Mouse (Mus musculus) heart, adult 18-20 months (tissue): ENCODE measurements around the gene Ctnnd2. TPM values are rescaled to one million over a fixed set of nuclear protein-coding genes. Genes with fewer than 3 reads are reported as not detected.

Experiments used
- DNase-seq, 2 experiments: peaks; one replicate each; pipeline ENCODE4 v3.0.0; 2021 to 2022; ENCODE audit warnings: mixed read lengths in 1 of 2
- total RNA-seq, 2 experiments: library from RNA; stranded (reverse); gene quantifications; 2 replicates each; pipeline ENCODE4 v1.2.3; 2021

Gene Ctnnd2
- total RNA-seq, 2 experiments from 2014 or later: 0.22 to 0.23 TPM

- DNase-seq: peak in 1 of 2 experiments; percentile 4
Observed at GRCm38 (mm10) chr15:30515425-30515824, 343.0 kb downstream of the Ctnnd2 start.

GRCm38 (mm10) chr15:30541459-30541858 lies 369.1 kb downstream of the Ctnnd2 start:
- no peak for DNase-seq

GRCm38 (mm10) chr15:30548263-30548662 lies 375.9 kb downstream of the Ctnnd2 start:
- no peak for DNase-seq

GRCm38 (mm10) chr15:30550956-30551355 lies 378.6 kb downstream of the Ctnnd2 start:
- DNase-seq: no peak

- no peak for DNase-seq
Observed at GRCm38 (mm10) chr15:30553910-30554406, 381.6 kb downstream of the Ctnnd2 start.

- DNase-seq: no peak
Observed at GRCm38 (mm10) chr15:30555787-30556186, 383.4 kb downstream of the Ctnnd2 start.

- no peak for DNase-seq
Observed at GRCm38 (mm10) chr15:30562375-30562774, 390.0 kb downstream of the Ctnnd2 start.

GRCm38 (mm10) chr15:30564594-30564993 lies 392.2 kb downstream of the Ctnnd2 start:
- DNase-seq: no peak

- DNase-seq: no peak
Observed at GRCm38 (mm10) chr15:30570254-30570800, 397.9 kb downstream of the Ctnnd2 start.

GRCm38 (mm10) chr15:30587446-30587845 lies 415.1 kb downstream of the Ctnnd2 start:
- DNase-seq: no peak

- DNase-seq: no peak
Observed at GRCm38 (mm10) chr15:30590865-30591264, 418.5 kb downstream of the Ctnnd2 start.

- DNase-seq: no peak
Observed at GRCm38 (mm10) chr15:30595507-30595906, 423.1 kb downstream of the Ctnnd2 start.

- peak; percentile 5 to 59 for DNase-seq
Observed at GRCm38 (mm10) chr15:30610613-30611012, 438.2 kb downstream of the Ctnnd2 start.

GRCm38 (mm10) chr15:30615451-30615850 lies 443.1 kb downstream of the Ctnnd2 start:
- no peak for DNase-seq

GRCm38 (mm10) chr15:30616861-30617260 lies 444.5 kb downstream of the Ctnnd2 start:
- no peak for DNase-seq

GRCm38 (mm10) chr15:30617932-30618331 lies 445.5 kb downstream of the Ctnnd2 start:
- no peak for DNase-seq

- DNase-seq: no peak
Observed at GRCm38 (mm10) chr15:30628524-30628923, 456.1 kb downstream of the Ctnnd2 start.

- DNase-seq: no peak
Observed at GRCm38 (mm10) chr15:30632113-30632735, 459.8 kb downstream of the Ctnnd2 start.

GRCm38 (mm10) chr15:30633917-30634316 lies 461.5 kb downstream of the Ctnnd2 start:
- DNase-seq: no peak

- no peak for DNase-seq
Observed at GRCm38 (mm10) chr15:30634522-30634921, 462.1 kb downstream of the Ctnnd2 start.

- no peak for DNase-seq
Observed at GRCm38 (mm10) chr15:30640651-30641050, 468.3 kb downstream of the Ctnnd2 start.

- DNase-seq: no peak
Observed at GRCm38 (mm10) chr15:30645688-30646087, 473.3 kb downstream of the Ctnnd2 start.

GRCm38 (mm10) chr15:30646501-30647431 lies 474.4 kb downstream of the Ctnnd2 start:
- no peak for DNase-seq
